Mouse (Mus musculus) E14TG2a.4 (cell line): ENCODE measurements around the gene Ada.

Experiments used
- CTCF ChIP-seq: conservative IDR thresholded peaks from 2 replicates; pipeline ENCODE4 v1.5.1; 2014; ENCODE audit warnings: low read length
- NANOG ChIP-seq: IDR thresholded peaks from 2 replicates; pipeline ENCODE4 v1.6.1; 2014; ENCODE audit warnings: borderline replicate concordance, low read length, mixed read lengths
- POU5F1 ChIP-seq: IDR thresholded peaks from 2 replicates; pipeline ENCODE4 v1.6.1; 2014; ENCODE audit warnings: low read length, borderline replicate concordance

DNA sequence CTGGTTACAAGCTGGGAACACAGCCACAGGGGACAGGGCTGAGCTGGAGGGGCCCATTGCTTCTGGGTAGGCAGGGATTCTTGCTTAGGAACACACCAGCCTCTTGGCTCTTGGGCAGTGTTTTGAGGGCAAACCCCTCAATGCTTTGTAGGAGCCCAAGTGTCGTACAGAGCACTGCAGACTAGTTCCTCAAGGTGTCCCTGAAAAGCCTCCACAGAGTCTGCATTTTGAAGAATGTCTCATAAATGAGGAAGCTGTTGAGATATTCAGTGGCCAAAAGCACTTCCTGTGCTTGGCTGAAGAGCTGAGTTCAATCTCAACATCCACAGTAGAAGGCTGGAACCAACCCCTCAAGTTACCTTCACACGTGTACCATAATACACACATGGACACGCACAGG is 73.3 kb downstream of the Ada start:
- TF ChIP-seq CTCF (no peak), NANOG (no peak), POU5F1 (no peak)
